Comparison of ENCODE assay signal across 21 mouse cellular contexts in genomic region chr2:55439211-55439610, GRCm38 (mm10). TPM values are rescaled to one million over a fixed set of nuclear protein-coding genes. Genes with fewer than 3 reads are reported as not detected.
DNase-seq lines count a peak whose midpoint lies in the region; ATAC-seq and TF ChIP-seq lines count a peak whose summit lies in the region.
"Had no signal": no experiment of that assay in that cellular context is flagged by ENCODE, and none has a peak within 500 bp of the region (broad histone marks: within the 10 kb centered on the region; RNA-seq: fewer than 3 reads in every experiment).

No protein-coding gene starts in this region.

- H3K36me3 ChIP-seq in heart, embryonic 14.5 days (ENCODE audit: control insufficient read depth, insufficient read depth, low read length) = no peaks in the 10 kb centered on the region
- no peaks in the 10 kb centered on the region for H3K36me3 ChIP-seq in heart, embryonic 10.5 days
- H3K36me3 ChIP-seq in midbrain, embryonic 14.5 days (ENCODE audit: control insufficient read depth, insufficient read depth, low read length) = no peaks in the 10 kb centered on the region
- no peaks in the 10 kb centered on the region for H3K36me3 ChIP-seq in midbrain, embryonic 10.5 days
- H3K36me3 ChIP-seq: embryonic facial prominence, embryonic 10.5 days; G1E; heart, embryonic 12.5 days; limb, embryonic 10.5 days had no signal

- TF ChIP-seq POLR2A in cerebellum, adult 2 months (IDR thresholded peaks at IDR 0.05; ENCODE audit: borderline replicate concordance, insufficient read depth, low read length) = no peak

- H3K27ac ChIP-seq in cerebellum, adult 2 months (ENCODE audit: insufficient read depth, low read length) = no peak overlapping the region
- H3K27ac ChIP-seq in heart, embryonic 14.5 days (replicated peaks in 1 of 2; ENCODE audit: control insufficient read depth in 1 of 2, insufficient read depth in 1 of 2, low read depth in 2 of 2, low read length in 2 of 2) = no peak overlapping the region
- no peak overlapping the region for H3K27ac ChIP-seq in heart, embryonic 10.5 days
- H3K27ac ChIP-seq in midbrain, embryonic 14.5 days (replicated peaks; ENCODE audit: low read depth, low read length) = no peak overlapping the region
- H3K27ac ChIP-seq in midbrain, embryonic 10.5 days (replicated peaks) = no peak overlapping the region
- H3K27ac ChIP-seq: embryonic facial prominence, embryonic 10.5 days; limb, embryonic 10.5 days had no signal

- no peaks in the 10 kb centered on the region for H3K27me3 ChIP-seq in cerebellum, adult 2 months (ENCODE audit: control insufficient read depth, insufficient read depth, low read length)
- peaks cover 14% of the 10 kb centered on the region for H3K27me3 ChIP-seq in heart, embryonic 14.5 days (ENCODE audit: control insufficient read depth, insufficient read depth, low read length)
- peaks cover 26% of the 10 kb centered on the region for H3K27me3 ChIP-seq in heart, embryonic 10.5 days (ENCODE audit: insufficient read depth, poor library complexity, severe bottlenecking)
- H3K27me3 ChIP-seq in midbrain, embryonic 14.5 days (ENCODE audit: control insufficient read depth, insufficient read depth, low read length) = peaks cover 3% of the 10 kb centered on the region; the same call in 1 of the 2 replicates
- H3K27me3 ChIP-seq in midbrain, embryonic 10.5 days (ENCODE audit: low read depth, poor library complexity, severe bottlenecking) = peaks cover 51% of the 10 kb centered on the region

- no peak for TF ChIP-seq CTCF in cerebellum, adult 2 months (IDR thresholded peaks at IDR 0.05; ENCODE audit: borderline replicate concordance, insufficient read depth, low read depth, low read length)

- DNase-seq in cerebellum, adult 2 months = peak in 1 of 2 experiments; percentile 17
- DNase-seq in cerebellum, postnatal 25 days = no peak
- no peak for DNase-seq in heart, embryonic 10.5 days (ENCODE audit: low spot score)
- DNase-seq in midbrain, embryonic 14.5 days = no peak
- no peak for DNase-seq in midbrain, embryonic 10.5 days (ENCODE audit: low spot score)
- peak; percentile 80 for DNase-seq in retina, postnatal 1 day
- DNase-seq in testis, postnatal 14 days (ENCODE audit: low spot score) = no peak
- DNase-seq: cerebellum, postnatal 14 days; gastrocnemius, postnatal 36 days; kidney, adult 9 months; kidney, postnatal 4 days; lung, adult 2 months; lung, postnatal 36 days; right cerebral cortex, postnatal 25 days had no signal

- H3K4me3 ChIP-seq in cerebellum, adult 2 months (replicated peaks; ENCODE audit: insufficient read depth, low read depth, low read length) = peak overlapping the region; percentile 50
- peak overlapping the region in 1 of 2 experiments; percentile 6; a peak in 1 of 4 replicates for H3K4me3 ChIP-seq in heart, embryonic 14.5 days (ENCODE audit: control insufficient read depth in 1 of 2, insufficient read depth in 1 of 2, low read depth in 1 of 2, low read length in 2 of 2)
- no peak overlapping the region; the same call in 1 of the 2 replicates for H3K4me3 ChIP-seq in heart, embryonic 10.5 days
- 0 out of 2 replicates have a peak overlapping the region, but pooled peaks have one; percentile 12 for H3K4me3 ChIP-seq in midbrain, embryonic 14.5 days (replicated peaks; ENCODE audit: low read depth, low read length)
- H3K4me3 ChIP-seq in midbrain, embryonic 10.5 days = no peak overlapping the region
- H3K4me3 ChIP-seq: embryonic facial prominence, embryonic 10.5 days; limb, embryonic 10.5 days had no signal

- H3K9me3 ChIP-seq in heart, embryonic 14.5 days (ENCODE audit: control insufficient read depth, low read length) = no peaks in the 10 kb centered on the region
- H3K9me3 ChIP-seq in heart, embryonic 10.5 days = no peaks in the 10 kb centered on the region
- H3K9me3 ChIP-seq in midbrain, embryonic 14.5 days (ENCODE audit: control insufficient read depth, low read length) = no peaks in the 10 kb centered on the region
- H3K9me3 ChIP-seq in midbrain, embryonic 10.5 days (replicated peaks) = no peaks in the 10 kb centered on the region
- H3K9me3 ChIP-seq: embryonic facial prominence, embryonic 10.5 days; heart, embryonic 12.5 days; limb, embryonic 10.5 days had no signal

- peak overlapping the region; percentile 32 for H3K4me2 ChIP-seq in heart, embryonic 14.5 days (ENCODE audit: low read length)
- H3K4me2 ChIP-seq in midbrain, embryonic 14.5 days (ENCODE audit: low read length) = peak overlapping the region; percentile 38
- H3K4me2 ChIP-seq: liver, embryonic 11.5 days had no signal

- no peak overlapping the region for H3K9ac ChIP-seq in heart, embryonic 14.5 days (ENCODE audit: low read length)
- no peak overlapping the region for H3K9ac ChIP-seq in midbrain, embryonic 14.5 days (replicated peaks; ENCODE audit: low read length)
- H3K9ac ChIP-seq: heart, embryonic 12.5 days had no signal

- peaks cover 6% of the 10 kb centered on the region; the same call in 1 of the 2 replicates for H3K4me1 ChIP-seq in cerebellum, adult 2 months (ENCODE audit: control insufficient read depth, insufficient read depth, low read length)
- H3K4me1 ChIP-seq in heart, embryonic 14.5 days (ENCODE audit: control insufficient read depth in 2 of 2, insufficient read depth in 2 of 2, low read length in 2 of 2) = peaks cover 2 to 18% of the 10 kb centered on the region in 2 experiments; a peak in 1 of 4 replicates
- peaks cover 12% of the 10 kb centered on the region for H3K4me1 ChIP-seq in heart, embryonic 10.5 days
- H3K4me1 ChIP-seq in midbrain, embryonic 14.5 days (ENCODE audit: control insufficient read depth, insufficient read depth, low read length) = 0 out of 2 replicates have a peak, but pooled peaks cover 8% of the 10 kb centered on the region
- peaks cover 25% of the 10 kb centered on the region for H3K4me1 ChIP-seq in midbrain, embryonic 10.5 days

- no peak for ATAC-seq in heart, embryonic 14.5 days (ENCODE audit: insufficient number of reproducible peaks, insufficient read depth, low FRiP score, low read depth)
- no peak for ATAC-seq in midbrain, embryonic 14.5 days (ENCODE audit: low FRiP score, low TSS enrichment)
- ATAC-seq: CD4-positive, CD25-positive, alpha-beta regulatory T cell, adult 4 months had no signal

RNA-seq across cellular contexts. Expression of gene Kcnj3, which starts 3.4 kb away (rescaled TPM):
- 57.5 and 57.7 TPM in 2 replicates for polyA plus RNA-seq in cerebellum, adult 2 months (2012; rRNA removed)
- polyA plus RNA-seq in heart, embryonic 14.5 days (2014; fragmentation: Nextera tagmentation; extraction: Ambion mirVana) = 8.3 and 9.9 TPM in 2 replicates
- 2.6 and 4.5 TPM in 2 replicates for polyA plus RNA-seq in heart, embryonic 10.5 days (2016; fragmentation: Nextera tagmentation; extraction: Ambion mirVana)
- 7.1 and 7.5 TPM in 2 replicates for polyA plus RNA-seq in midbrain, embryonic 14.5 days (2014; fragmentation: Nextera tagmentation; extraction: Ambion mirVana)
- polyA plus RNA-seq in midbrain, embryonic 10.5 days (2016; fragmentation: Nextera tagmentation; extraction: Ambion mirVana) = 0.30 and 0.31 TPM in 2 replicates
- polyA plus RNA-seq: CD4-positive, CD25-positive, alpha-beta regulatory T cell, adult 4 months; G1E had no signal

Comparison
In these comparisons a context has a peak if more than half of its experiments do, and no peak if none do; other contexts are left out.
1. H3K4me3 ChIP-seq: peak in cerebellum, adult 2 months (single experiment) and midbrain, embryonic 14.5 days (single experiment); none in heart, embryonic 10.5 days (single experiment) and midbrain, embryonic 10.5 days (single experiment).